Mouse (Mus musculus): ENCODE results near the gene L1td1. TPM values are rescaled to one million over a fixed set of nuclear protein-coding genes. Genes with fewer than 3 reads are reported as not detected.
"Not testable (repeated sequence)": the region's sequence is repeated elsewhere in the genome, so short reads cannot be mapped to it uniquely, and the experiment has no call there.

Gene L1td1
- polyA plus RNA-seq, 1 experiment, result 21.1 TPM

GRCm38 (mm10) chr4:98698921-98699320 lies 27.6 kb upstream of the L1td1 start:
- WGBS, result 11% methylated on average over 3 of the region's 3 CpGs
- Histone ChIP-seq H3K4me3 (replicated peaks; ENCODE audit: control insufficient read depth, low read depth, low read length) (no peak overlapping the region), H3K27ac (ENCODE audit: control insufficient read depth, insufficient read depth, low read depth, low read length, poor library complexity) (no peak overlapping the region), H3K4me1 (ENCODE audit: control insufficient read depth, insufficient read depth, low read length) (no peaks in the 10 kb centered on the region)
- TF ChIP-seq POLR2A (IDR thresholded peaks at IDR 0.05; ENCODE audit: borderline replicate concordance, control insufficient read depth, low read depth, low read length), result no peak
- TF ChIP-seq CTCF (IDR thresholded peaks at IDR 0.05; ENCODE audit: control insufficient read depth, insufficient read depth, low read length), result no peak

- WGBS, result 82% methylated on average over 3 of the region's 3 CpGs
Measured at GRCm38 (mm10) chr4:98700156-98700555, 26.4 kb upstream of the L1td1 start.

GRCm38 (mm10) chr4:98702201-98702894 lies 24.2 kb upstream of the L1td1 start:
- Histone ChIP-seq H3K27ac (ENCODE audit: control insufficient read depth, insufficient read depth, low read depth, low read length, poor library complexity) (no peak overlapping the region), H3K4me1 (ENCODE audit: control insufficient read depth, insufficient read depth, low read length) (no peaks in the 10 kb centered on the region), H3K4me3 (replicated peaks; ENCODE audit: control insufficient read depth, low read depth, low read length) (no peak overlapping the region)
- whole genome bisulfite sequencing, result 52% methylated on average over 12 of the region's 12 CpGs
- TF ChIP-seq POLR2A (IDR thresholded peaks at IDR 0.05; ENCODE audit: borderline replicate concordance, control insufficient read depth, low read depth, low read length) (no peak), CTCF (IDR thresholded peaks at IDR 0.05; ENCODE audit: control insufficient read depth, insufficient read depth, low read length) (peak; percentile 52)

More at GRCm38 (mm10) chr4:98700156-98700555, 26.4 kb upstream of the L1td1 start:
- Histone ChIP-seq H3K4me3 (replicated peaks; ENCODE audit: control insufficient read depth, low read depth, low read length) (no peak overlapping the region), H3K27ac (ENCODE audit: control insufficient read depth, insufficient read depth, low read depth, low read length, poor library complexity) (no peak overlapping the region), H3K4me1 (ENCODE audit: control insufficient read depth, insufficient read depth, low read length) (no peaks in the 10 kb centered on the region)
- TF ChIP-seq POLR2A (IDR thresholded peaks at IDR 0.05; ENCODE audit: borderline replicate concordance, control insufficient read depth, low read depth, low read length) (no peak), CTCF (IDR thresholded peaks at IDR 0.05; ENCODE audit: control insufficient read depth, insufficient read depth, low read length) (no peak)

DNA sequence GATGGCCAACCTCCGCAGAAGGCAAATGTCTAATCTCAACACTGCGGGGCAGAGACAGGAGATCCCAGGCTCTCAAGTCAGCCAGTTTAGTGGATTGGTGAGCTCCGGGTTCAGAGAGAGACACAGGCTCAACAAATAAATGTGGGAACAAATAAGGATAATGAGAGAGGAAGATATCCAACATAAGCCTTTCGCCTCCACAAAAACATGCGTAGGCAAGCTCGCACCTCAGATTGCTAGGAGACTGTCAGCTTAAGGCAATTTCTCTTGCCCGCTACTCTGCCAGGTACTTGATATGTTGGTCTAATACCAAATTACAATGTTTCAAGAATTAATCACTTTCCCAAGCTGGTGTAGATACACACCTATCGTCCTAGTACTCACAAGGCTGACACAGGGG lies 15.6 kb upstream of the L1td1 start:
- WGBS, result 89% methylated on average over 8 of the region's 8 CpGs
- TF ChIP-seq POLR2A (IDR thresholded peaks at IDR 0.05; ENCODE audit: borderline replicate concordance, control insufficient read depth, low read depth, low read length), result no peak
- no peak for TF ChIP-seq CTCF (IDR thresholded peaks at IDR 0.05; ENCODE audit: control insufficient read depth, insufficient read depth, low read length)
- Histone ChIP-seq H3K27ac (ENCODE audit: control insufficient read depth, insufficient read depth, low read depth, low read length, poor library complexity) (no peak overlapping the region), H3K4me3 (replicated peaks; ENCODE audit: control insufficient read depth, low read depth, low read length) (no peak overlapping the region), H3K4me1 (ENCODE audit: control insufficient read depth, insufficient read depth, low read length) (no peaks in the 10 kb centered on the region)

DNA sequence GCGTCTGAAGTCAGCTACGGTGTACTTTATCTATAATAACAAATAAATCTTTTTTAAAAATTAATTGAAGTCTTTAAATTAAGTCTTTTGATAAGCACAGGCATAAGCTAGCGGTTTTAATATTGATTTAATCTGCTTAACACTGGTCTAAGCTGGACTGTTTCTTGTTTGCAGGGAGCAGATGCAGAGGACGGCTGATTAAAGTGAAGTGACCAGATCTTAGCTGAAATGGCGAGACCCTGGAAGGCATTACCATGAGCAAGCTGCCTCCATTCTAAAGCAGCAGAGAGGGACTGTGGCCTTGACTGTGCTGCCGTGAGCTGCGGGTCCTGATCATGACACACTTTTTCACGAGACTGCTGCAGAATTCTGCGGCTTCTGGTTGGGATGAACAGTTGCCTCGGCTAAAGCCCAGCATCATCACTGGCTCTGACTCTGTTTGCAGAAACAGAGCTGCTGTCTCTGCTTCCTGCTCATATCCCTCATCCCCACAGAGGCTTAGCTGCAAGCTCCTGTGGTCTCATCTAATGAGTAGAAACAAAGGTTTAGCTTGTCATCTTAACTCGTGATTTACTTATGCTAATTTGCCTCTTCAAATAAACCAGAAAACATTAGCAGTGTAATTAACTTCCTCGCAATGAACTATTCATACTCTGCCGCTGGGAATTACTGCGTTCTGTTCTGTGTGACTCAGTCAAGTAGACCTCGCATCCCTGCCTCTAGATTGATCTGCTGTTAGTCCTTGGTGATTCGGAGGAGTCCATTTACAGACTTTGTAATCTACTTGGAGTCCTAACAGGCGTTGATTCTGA lies 8.6 kb upstream of the L1td1 start:
- Histone ChIP-seq H3K4me1 (ENCODE audit: control insufficient read depth, insufficient read depth, low read length) (no peaks in the 10 kb centered on the region), H3K4me3 (replicated peaks; ENCODE audit: control insufficient read depth, low read depth, low read length) (no peak overlapping the region), H3K27ac (ENCODE audit: control insufficient read depth, insufficient read depth, low read depth, low read length, poor library complexity) (no peak overlapping the region)
- no peak for TF ChIP-seq POLR2A (IDR thresholded peaks at IDR 0.05; ENCODE audit: borderline replicate concordance, control insufficient read depth, low read depth, low read length)
- WGBS, result 86% methylated on average over 17 of the region's 17 CpGs

- H3K4me3 ChIP-seq (replicated peaks; ENCODE audit: control insufficient read depth, low read depth, low read length), result no peak overlapping the region
- no peaks in the 10 kb centered on the region for H3K4me1 ChIP-seq (ENCODE audit: control insufficient read depth, insufficient read depth, low read length)
- TF ChIP-seq CTCF (IDR thresholded peaks at IDR 0.05; ENCODE audit: control insufficient read depth, insufficient read depth, low read length) (no peak), POLR2A (IDR thresholded peaks at IDR 0.05; ENCODE audit: borderline replicate concordance, control insufficient read depth, low read depth, low read length) (no peak)
- no peak overlapping the region for H3K27ac ChIP-seq (ENCODE audit: control insufficient read depth, insufficient read depth, low read depth, low read length, poor library complexity)
- 86% methylated on average over 10 of the region's 10 CpGs for WGBS
Measured at GRCm38 (mm10) chr4:98718547-98718917, 8.0 kb upstream of the L1td1 start.

GRCm38 (mm10) chr4:98722454-98722853 lies 4.1 kb upstream of the L1td1 start:
- 19% methylated on average over 8 of the region's 8 CpGs for WGBS
- H3K4me1 ChIP-seq (ENCODE audit: control insufficient read depth, insufficient read depth, low read length), result no peaks in the 10 kb centered on the region
- H3K4me3 ChIP-seq (replicated peaks; ENCODE audit: control insufficient read depth, low read depth, low read length), result no peak overlapping the region
- no peak overlapping the region for H3K27ac ChIP-seq (ENCODE audit: control insufficient read depth, insufficient read depth, low read depth, low read length, poor library complexity)
- TF ChIP-seq CTCF (IDR thresholded peaks at IDR 0.05; ENCODE audit: control insufficient read depth, insufficient read depth, low read length), result peak; percentile 77
- no peak for TF ChIP-seq POLR2A (IDR thresholded peaks at IDR 0.05; ENCODE audit: borderline replicate concordance, control insufficient read depth, low read depth, low read length)

DNA sequence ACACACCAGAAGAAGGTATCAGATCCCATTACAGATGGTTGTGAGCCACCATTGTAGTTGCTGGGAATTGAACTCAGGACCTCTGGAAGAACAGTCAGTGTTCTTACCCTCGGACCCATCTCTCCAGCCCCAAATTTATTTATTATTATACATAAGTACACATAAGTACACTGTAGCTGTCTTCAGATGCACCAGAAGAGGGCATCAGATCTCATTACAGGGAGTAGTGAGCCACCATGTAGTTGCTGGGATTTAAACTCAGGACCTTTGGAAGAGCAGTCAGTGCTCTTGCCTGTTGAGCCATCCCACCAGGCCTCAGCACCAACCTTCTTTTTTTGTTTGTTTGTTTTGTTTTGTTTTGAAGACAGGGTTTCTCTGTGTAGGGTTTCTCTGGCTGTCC lies 1.9 kb upstream of the L1td1 start:
- WGBS, result 45% methylated on average over 1 of the region's 1 CpGs
- H3K27ac ChIP-seq (ENCODE audit: control insufficient read depth, insufficient read depth, low read depth, low read length, poor library complexity); H3K4me3 ChIP-seq (replicated peaks; ENCODE audit: control insufficient read depth, low read depth, low read length); H3K4me1 ChIP-seq (ENCODE audit: control insufficient read depth, insufficient read depth, low read length): not testable (repeated sequence)

Measured in bone marrow, adult 2 months (tissue).